Mouse (Mus musculus) embryonic facial prominence, embryonic 12.5 days (tissue): ENCODE data around the gene Nsmce4a. TPM values are rescaled to one million over a fixed set of nuclear protein-coding genes. Genes with fewer than 3 reads are reported as not detected.

Source experiments
- ATAC-seq: fragments of 200-750 bp; cut with Nextera tagmentation; 2 replicates; pipeline ENCODE4 v1.8.0; 2017; ENCODE audit not compliant: insufficient number of reproducible peaks, insufficient read depth, low FRiP score, low TSS enrichment
- H3K27ac ChIP-seq: fragments of 300-500 bp; sonication (generic); 2 replicates; pipeline ENCODE4 v1.5.1; 2016; ENCODE audit warnings: mild to moderate bottlenecking
- H3K27me3 ChIP-seq: fragments of 300-500 bp; sonication (generic); 2 replicates; pipeline ENCODE4 v1.6.1; 2016; ENCODE audit warnings: mild to moderate bottlenecking, moderate library complexity
- H3K36me3 ChIP-seq: fragments of 300-500 bp; sonication (generic); 2 replicates; pipeline ENCODE4 v1.6.1; 2016; ENCODE audit warnings: mild to moderate bottlenecking
- H3K4me1 ChIP-seq: fragments of 300-500 bp; sonication (generic); 2 replicates; pipeline ENCODE4 v1.6.1; 2016
- H3K4me2 ChIP-seq: fragments of 300-500 bp; sonication (generic); replicated peaks from 2 replicates; pipeline ENCODE4 v1.6.1; 2016; ENCODE audit warnings: mild to moderate bottlenecking, moderate library complexity
- H3K4me3 ChIP-seq: fragments of 300-500 bp; sonication (generic); 2 replicates; pipeline ENCODE4 v1.5.1; 2016; ENCODE audit warnings: mild to moderate bottlenecking
- H3K9ac ChIP-seq: fragments of 300-500 bp; sonication (generic); 2 replicates; pipeline ENCODE4 v1.6.1; 2016; ENCODE audit warnings: mild to moderate bottlenecking, moderate library complexity
- H3K9me3 ChIP-seq: fragments of 300-500 bp; sonication (generic); 2 replicates; pipeline ENCODE4 v1.6.1; 2016; ENCODE audit warnings: mild to moderate bottlenecking, moderate library complexity
- polyA plus RNA-seq: library from polyadenylated mRNA; unstranded; fragments of >200 nt; fragmentation: Nextera tagmentation; extraction: Ambion mirVana; gene quantifications from 2 replicates; pipeline ENCODE4 v1.2.1, GENCODE M21; 2016

Gene Nsmce4a
- polyA plus RNA-seq, 1 experiment from 2014 or later: 189 TPM

GRCm38 (mm10) chr7:130492026-130492425 lies 80.9 kb downstream of the Nsmce4a start:
- H3K27me3 ChIP-seq: no peaks in the 10 kb centered on the region
- H3K4me1 ChIP-seq: peaks cover 4% of the 10 kb centered on the region; the same call in 1 of the 2 replicates
- H3K9me3 ChIP-seq: no peaks in the 10 kb centered on the region
- no peak overlapping the region for H3K4me3 ChIP-seq
- no peak for ATAC-seq
- H3K36me3 ChIP-seq: peaks cover 11% of the 10 kb centered on the region; the same call in 1 of the 2 replicates
- H3K4me2 ChIP-seq: no peak overlapping the region
- no peak overlapping the region for H3K27ac ChIP-seq
- no peak overlapping the region for H3K9ac ChIP-seq

Other genes with a start within 250 kb of the Nsmce4a start
- 47.9 and 50.4 TPM in 2 replicates for gene Ate1, start 52.7 kb downstream of the Nsmce4a start, polyA plus RNA-seq
- 53.2 and 53.3 TPM in 2 replicates for gene Tacc2, start 4.3 kb upstream of the Nsmce4a start, polyA plus RNA-seq
- gene Btbd16, start 201.0 kb upstream of the Nsmce4a start, polyA plus RNA-seq: 0.04 TPM in 1 of 2 replicates, not detected in the other